Mouse (Mus musculus) megakaryocyte, adult 5-6 weeks (primary cell): ENCODE data around the gene Nkrf. TPM values are rescaled to one million over a fixed set of nuclear protein-coding genes. Genes with fewer than 3 reads are reported as not detected.

Source experiments
- ATAC-seq: 2 replicates; pipeline ENCODE4 v1.8.0; 2016; ENCODE audit warnings: mild to moderate bottlenecking, inconsistent platforms; ENCODE audit not compliant: poor library complexity, severe bottlenecking
- total RNA-seq, 2 experiments: library from RNA; stranded (forward) in 1 of 2; stranded (reverse) in 1 of 2; fragments of 153-499, 151-499 nt in 1 of 2; fragments of 221-1000, 200-1000 nt in 1 of 2; gene quantifications; 2 replicates each; pipeline versions ENCODE4 v1.2.3 to v1.2.4; 2015 to 2017

Nkrf gene
- total RNA-seq, 2 experiments from 2014 or later = 3.2 to 6.4 TPM

DNA sequence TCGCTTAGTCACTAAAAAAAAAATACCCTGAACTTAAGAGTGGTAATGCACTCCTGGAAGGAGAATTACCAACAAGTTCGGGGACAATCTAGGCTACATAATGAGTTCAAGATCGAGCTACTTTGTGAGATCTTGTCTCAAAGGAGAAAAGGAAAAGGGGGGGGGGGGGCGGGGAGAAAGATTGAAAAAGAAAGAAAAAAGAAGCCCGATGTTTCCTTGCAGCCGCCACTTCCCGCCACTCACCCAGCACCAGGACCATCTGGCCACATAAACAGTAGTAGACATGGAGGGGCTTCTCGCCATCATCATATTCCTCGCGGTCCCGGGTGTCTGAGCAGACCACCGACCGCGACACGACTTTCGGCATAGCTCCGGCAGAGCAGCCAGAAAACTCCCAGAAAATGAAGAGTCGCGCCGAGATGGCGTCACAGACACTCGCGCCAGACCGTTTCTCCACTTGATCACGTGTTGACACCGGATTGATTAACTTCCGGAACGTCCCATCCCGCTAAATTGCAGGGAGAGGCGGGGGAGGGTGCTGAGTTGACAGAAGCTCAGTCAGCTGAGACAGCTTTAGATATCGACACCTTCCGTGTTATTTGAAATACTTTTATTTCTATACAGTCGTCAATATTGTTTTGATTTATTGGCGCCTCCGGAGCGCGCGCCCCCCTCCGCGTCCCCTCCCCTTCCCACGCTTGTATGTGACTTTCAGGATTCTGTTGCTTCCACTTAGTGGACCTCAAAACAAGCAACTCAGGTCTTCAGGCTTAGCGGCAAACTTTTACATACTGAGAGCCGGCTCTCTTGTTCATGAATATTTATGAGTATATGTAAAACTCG, 38.7 kb downstream of the Nkrf start:
- ATAC-seq = peak; percentile 100

DNA sequence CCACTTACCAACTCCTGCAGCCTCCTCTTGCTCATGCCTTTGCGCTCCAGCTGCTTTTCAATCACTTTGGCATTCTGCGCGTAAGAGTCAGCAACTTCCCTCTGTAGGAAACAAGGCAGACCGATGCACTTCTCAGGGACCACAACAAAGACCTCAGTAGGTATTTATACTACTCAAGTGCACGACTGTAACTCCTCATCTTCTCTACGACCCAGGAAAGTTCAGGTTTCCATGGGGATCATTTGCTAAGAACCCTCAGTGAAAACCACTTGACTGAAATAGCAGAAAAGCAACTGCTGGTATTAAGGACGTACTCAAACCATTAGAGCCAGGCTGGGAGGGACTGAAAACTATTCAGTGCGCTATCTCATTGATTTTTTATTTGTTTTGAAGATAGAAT, 50.1 kb downstream of the Nkrf start:
- no peak for ATAC-seq

DNA sequence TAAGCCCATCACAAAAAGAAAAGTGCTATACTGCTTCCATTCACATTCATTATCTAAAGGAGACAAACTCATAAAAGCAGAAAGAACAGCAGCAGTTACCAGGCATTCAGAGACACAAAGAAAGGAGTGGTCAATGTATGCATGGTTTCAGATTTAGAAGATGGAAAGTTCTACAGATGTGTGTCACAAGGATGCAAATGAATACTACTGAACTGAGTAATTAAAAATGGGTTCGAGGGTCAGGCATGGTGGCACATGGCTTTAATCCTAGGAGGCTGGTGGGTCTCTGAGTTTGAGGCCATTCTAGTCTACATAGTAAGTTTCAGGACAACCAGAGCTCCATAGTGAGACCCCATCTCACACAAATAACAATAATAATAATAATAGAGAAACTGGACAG, 55.5 kb downstream of the Nkrf start:
- no peak for ATAC-seq

DNA sequence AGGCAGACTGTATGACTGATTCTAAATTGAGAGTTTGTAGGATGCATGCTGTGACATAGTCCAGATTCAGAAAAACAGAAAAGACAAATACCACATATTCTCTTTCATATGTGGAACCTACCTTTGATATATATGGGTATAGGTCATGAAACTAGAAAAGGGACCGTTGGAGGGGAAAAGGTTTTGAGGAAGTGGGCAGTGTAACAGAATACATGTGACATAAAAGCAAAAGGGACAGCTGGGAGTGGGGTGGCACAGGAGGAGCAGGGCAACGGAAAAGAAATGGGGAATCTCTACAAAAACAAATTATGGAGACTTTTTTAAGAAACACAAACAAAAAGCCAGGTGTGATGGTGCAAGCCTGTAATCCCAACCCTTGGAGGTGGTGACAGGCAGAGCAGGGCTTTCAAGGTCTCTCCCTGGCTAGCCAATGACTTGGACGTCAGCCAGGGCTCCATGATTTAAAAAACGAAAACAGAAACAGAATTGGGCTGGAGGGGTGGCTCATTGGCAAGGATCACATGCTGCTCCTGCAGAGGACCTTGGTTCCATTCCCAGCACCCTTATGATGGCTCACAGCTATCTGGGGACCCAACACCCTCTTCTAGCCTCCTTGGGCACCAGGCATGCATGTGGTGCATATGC, 59.2 kb downstream of the Nkrf start:
- ATAC-seq = peak; percentile 72

DNA sequence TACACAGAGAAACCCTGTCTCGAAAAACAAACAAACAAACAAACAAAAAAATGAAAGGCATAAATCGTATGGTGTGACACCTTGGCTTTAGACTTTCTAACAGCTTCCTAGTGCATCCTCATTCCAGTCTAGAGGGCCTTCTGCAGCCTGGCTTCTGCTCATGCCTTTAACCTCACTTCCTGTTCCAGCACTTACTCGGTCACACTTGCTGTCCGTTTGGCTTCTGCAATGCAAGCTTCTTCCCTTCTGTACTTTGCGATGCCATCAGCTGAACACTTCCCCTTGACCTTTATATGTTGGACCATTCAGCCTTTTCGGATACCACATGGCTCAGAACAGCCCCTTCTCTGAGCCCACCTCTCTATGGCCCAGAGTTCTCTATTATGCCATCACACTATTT, 61.0 kb downstream of the Nkrf start:
- peak; percentile 89 for ATAC-seq

DNA sequence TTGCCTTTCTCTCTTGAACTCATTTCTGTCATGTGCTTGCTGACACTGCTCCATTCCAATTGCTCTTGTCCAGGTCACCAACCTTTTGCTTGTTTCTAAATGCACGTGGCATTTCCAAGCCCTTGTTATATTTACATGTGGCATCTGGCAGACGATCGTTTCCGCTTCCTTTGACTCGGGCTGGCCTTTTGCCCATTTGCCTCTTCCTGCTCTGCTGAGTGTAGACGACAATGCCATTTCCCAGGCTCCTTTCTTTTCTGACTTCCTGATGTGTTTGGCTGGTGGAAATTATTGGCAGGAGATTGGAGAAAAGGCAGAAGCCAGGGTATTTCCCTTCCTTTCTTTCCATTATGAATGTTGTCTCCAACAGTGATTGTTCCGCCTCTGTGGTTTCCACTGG, 63.3 kb downstream of the Nkrf start:
- no peak for ATAC-seq

Other genes starting within 250 kb of the Nkrf start
- gene Slc25a43, start 159.2 kb downstream of the Nkrf start, total RNA-seq (2015) = 2.3 and 3.9 TPM in 2 replicates
- 1.3 and 1.8 TPM in 2 replicates for gene Slc25a43, start 159.2 kb downstream of the Nkrf start, total RNA-seq (2017)
- gene Slc25a5, start 107.2 kb downstream of the Nkrf start, total RNA-seq (2015) = 699 and 817 TPM in 2 replicates
- gene Slc25a5, start 107.2 kb downstream of the Nkrf start, total RNA-seq (2017) = 576 and 610 TPM in 2 replicates
- 97.6 and 104 TPM in 2 replicates for gene Ube2a, start 29.0 kb downstream of the Nkrf start, total RNA-seq (2015)
- 19.8 and 22.7 TPM in 2 replicates for gene Ube2a, start 29.0 kb downstream of the Nkrf start, total RNA-seq (2017)
- 23.8 and 25.9 TPM in 2 replicates for gene C330007P06Rik, start 28.8 kb downstream of the Nkrf start, total RNA-seq (2015)
- 51.9 and 59.1 TPM in 2 replicates for gene C330007P06Rik, start 28.8 kb downstream of the Nkrf start, total RNA-seq (2017)
- 42.3 and 42.4 TPM in 2 replicates for gene Sept6, start 88.9 kb upstream of the Nkrf start, total RNA-seq (2015)
- gene Sept6, start 88.9 kb upstream of the Nkrf start, total RNA-seq (2017) = 37.9 and 38.7 TPM in 2 replicates
- not detected in 2 replicates for gene Sowahd, start 145.9 kb upstream of the Nkrf start, total RNA-seq (2015)
- not detected in 2 replicates for gene Sowahd, start 145.9 kb upstream of the Nkrf start, total RNA-seq (2017)
- gene Rpl39, start 182.5 kb upstream of the Nkrf start, total RNA-seq (2015) = 1,116 and 1,186 TPM in 2 replicates
- gene Rpl39, start 182.5 kb upstream of the Nkrf start, total RNA-seq (2017) = 3,519 and 4,154 TPM in 2 replicates
- gene Upf3b, start 207.4 kb upstream of the Nkrf start, total RNA-seq (2015) = 18.2 and 24.7 TPM in 2 replicates
- 25.6 and 26.2 TPM in 2 replicates for gene Upf3b, start 207.4 kb upstream of the Nkrf start, total RNA-seq (2017)
- 16.9 and 18.5 TPM in 2 replicates for gene Nkap, start 223.9 kb upstream of the Nkrf start, total RNA-seq (2015)
- gene Nkap, start 223.9 kb upstream of the Nkrf start, total RNA-seq (2017) = 30.5 and 37.4 TPM in 2 replicates